Mouse (Mus musculus) frontal cortex, postnatal 25 days (tissue): ENCODE measurements at regions not wholly inside any gene's neighbourhood (a gene's known extent, or its start where the extent isn't known, plus 50 kb on each side); places are given as distances from the start of the nearest gene placed in this dataset.

Experiments
- DNase-seq, 2 experiments: peaks; one replicate each; pipeline ENCODE4 v3.0.0; 2022; ENCODE audit warnings: low spot score in 2 of 2

GRCm38 (mm10) chr7:61939971-61940705 is 406.2 kb upstream of the Ndn start:
- DNase-seq, result peak; percentile 20 to 44

DNA sequence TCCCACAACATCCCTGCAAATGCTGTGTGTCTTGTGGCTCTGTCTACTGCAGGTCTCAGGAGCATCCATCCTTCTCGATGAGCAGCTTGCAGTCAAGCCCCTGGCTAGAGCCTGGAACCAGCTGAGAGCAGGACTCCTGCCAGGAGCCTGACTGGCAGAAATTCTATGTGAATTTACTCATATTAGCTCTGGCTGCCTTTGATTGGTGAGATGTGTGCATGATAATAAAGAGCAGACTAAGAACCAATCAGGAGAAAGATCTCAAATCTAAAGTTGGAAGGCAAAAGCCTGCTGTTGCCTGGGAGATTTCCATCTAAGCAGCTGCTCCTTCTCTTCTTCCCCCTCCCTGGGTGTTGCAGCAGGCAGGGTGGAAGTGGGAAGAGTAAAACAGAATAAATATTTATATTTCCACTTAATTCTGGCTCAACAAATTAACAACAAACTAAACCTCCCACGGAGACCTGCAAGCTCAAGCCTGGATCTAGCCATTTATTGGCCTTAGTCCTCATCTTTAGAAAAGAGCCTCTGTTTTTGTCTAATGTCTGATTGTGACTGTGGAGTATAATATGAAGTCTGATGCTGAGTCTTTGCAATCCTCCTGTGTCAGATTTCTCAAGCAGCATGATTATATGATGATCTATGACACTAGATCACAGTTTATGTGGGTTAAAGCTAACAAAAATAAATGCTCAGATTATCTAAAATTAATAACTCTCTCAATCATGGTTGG is 364.0 kb upstream of the Ndn start:
- peak; percentile 50 to 53 for DNase-seq

DNA sequence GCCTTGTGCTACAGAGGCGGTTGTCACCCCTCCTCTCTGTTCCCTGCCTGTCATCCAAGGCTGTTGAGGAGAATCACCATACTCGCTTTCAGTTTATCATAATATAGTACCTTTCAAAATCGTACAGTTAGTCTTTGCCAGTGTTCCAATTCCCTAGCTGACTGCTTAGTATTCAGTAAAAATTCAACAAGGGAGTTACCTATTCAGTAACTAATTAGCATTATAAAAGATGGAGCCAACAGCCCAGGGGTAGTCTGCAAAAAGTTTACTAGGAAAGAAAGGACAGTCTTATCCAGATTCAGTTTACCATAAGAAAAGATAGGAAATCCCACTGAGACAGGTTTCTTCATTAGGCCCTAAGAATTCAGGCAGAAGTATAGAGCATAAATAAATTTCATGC is 319.7 kb upstream of the Ndn start:
- DNase-seq, result no peak

DNA sequence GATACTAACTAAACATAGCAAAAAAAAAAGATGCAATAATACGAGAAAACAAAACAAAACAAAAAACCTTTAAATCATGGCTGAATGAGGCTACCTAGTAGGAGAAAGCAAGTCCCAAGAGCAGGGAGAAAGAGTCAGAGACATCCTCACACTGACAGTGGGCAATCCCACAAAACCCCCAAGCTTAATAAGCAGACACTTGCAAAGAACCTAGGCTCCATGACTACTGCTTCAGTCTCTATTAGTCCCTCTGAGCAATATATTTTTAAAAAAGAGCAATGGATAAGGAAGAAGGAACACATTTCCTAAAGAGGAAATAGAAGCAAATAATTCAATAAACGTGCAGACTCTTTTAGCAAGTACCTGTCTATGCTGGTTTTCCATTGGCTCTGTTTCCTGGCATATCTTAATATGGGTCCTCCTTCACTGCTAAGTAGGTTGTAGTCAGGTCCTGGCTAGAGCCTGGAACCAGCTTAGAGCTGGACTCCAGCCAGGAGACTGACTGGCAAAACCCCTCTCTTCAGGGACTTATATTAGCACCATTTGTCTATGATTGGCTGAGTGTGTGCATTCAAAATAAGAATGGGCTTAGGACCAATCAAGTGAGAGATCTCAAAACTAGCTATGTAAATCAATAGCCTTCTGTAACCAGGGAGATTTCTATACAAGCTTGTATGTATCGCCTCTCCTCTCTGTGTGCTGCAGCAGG is 300.5 kb upstream of the Ndn start:
- peak in 1 of 2 experiments; percentile 11 for DNase-seq

GRCm38 (mm10) chr7:62046452-62046809 is 299.9 kb upstream of the Ndn start:
- DNase-seq, result no peak

DNA sequence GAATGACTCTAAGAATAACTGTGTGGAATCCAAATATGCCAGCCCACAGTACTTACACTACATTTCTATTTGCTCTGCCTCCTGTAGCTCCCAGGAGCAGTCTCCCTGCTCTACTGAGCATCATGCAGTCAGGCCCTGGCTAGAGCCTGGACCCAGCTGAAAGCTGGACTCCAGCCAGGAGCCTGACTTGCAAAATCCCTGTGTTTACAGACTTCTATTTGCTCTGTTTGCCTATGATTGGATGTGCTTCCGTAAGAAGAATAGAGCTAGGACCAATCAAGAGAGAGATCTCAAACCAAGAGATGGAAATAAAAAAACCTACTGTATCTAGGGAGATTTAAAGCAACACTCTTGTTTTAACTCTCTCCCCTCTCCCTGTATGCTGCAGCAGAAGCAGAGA is 267.8 kb upstream of the Ndn start:
- DNase-seq, result no peak

DNA sequence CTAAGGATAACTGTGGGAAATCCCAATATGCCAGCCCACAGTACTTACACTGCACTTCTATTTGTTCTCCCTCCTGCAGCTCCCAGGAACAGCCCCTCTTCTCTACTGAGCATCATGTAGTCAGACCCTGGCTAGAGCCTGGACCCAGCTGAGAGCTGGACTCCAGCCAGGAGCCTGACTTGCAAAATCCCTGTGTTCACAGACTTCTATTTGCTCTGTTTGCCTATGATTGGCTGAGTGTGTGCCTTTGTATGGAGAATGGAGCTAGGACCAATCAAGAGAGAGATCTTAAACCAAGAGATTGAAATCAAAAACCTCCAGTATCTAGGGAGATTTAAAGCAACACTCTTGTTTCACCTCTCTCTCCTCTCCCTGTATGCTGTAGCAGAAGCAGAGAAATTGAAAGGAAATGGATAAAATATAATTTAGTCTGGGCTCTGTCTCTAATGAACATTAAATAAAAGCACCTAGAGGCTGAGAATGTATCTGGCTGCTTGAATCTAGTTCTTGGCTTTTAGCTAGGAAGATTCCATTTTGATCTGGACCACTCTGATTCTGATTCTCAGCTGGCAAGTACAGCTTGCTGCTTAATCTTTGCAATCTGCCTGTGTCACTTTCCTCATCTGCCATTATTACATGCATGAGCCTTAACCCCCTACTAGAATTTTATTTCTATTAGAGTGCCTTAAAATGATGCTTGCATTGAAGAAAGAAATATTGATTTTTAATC is 261.1 kb upstream of the Ndn start:
- DNase-seq, result no peak
